In genomic region chr5:150106358-150106757, GRCm38 (mm10) we compare ENCODE assay signal across 32 mouse cellular contexts.
"Had no signal": no experiment of that assay in that cellular context is flagged by ENCODE, and none has a peak within 500 bp of the region (broad histone marks: within the 10 kb centered on the region; RNA-seq: fewer than 3 reads in every experiment).

No protein-coding gene starts in this region.

- H3K9ac ChIP-seq: limb, embryonic 12.5 days; limb, embryonic 13.5 days; limb, embryonic 15.5 days; liver, embryonic 12.5 days; liver, embryonic 13.5 days; liver, embryonic 14.5 days; liver, embryonic 15.5 days; liver, postnatal 0 days; lung, embryonic 14.5 days; lung, embryonic 15.5 days; midbrain, embryonic 12.5 days; midbrain, embryonic 13.5 days; midbrain, embryonic 15.5 days had no signal

- H3K27ac ChIP-seq: left cerebral cortex, adult 2 months; limb, embryonic 10.5 days; limb, embryonic 12.5 days; limb, embryonic 13.5 days; limb, embryonic 15.5 days; liver, embryonic 12.5 days; liver, embryonic 13.5 days; liver, embryonic 14.5 days; liver, embryonic 15.5 days; lung, embryonic 15.5 days; macrophage; midbrain, embryonic 10.5 days; midbrain, embryonic 12.5 days; midbrain, embryonic 13.5 days; midbrain, embryonic 15.5 days had no signal

- H3K36me3 ChIP-seq: limb, embryonic 10.5 days; limb, embryonic 12.5 days; limb, embryonic 13.5 days; limb, embryonic 15.5 days; liver, embryonic 12.5 days; liver, embryonic 13.5 days; liver, embryonic 15.5 days; lung, embryonic 15.5 days; midbrain, embryonic 10.5 days; midbrain, embryonic 12.5 days; midbrain, embryonic 13.5 days; midbrain, embryonic 15.5 days had no signal

- H3K4me2 ChIP-seq: limb, embryonic 12.5 days; limb, embryonic 13.5 days; limb, embryonic 15.5 days; liver, embryonic 11.5 days; liver, embryonic 12.5 days; liver, embryonic 13.5 days; liver, embryonic 15.5 days; lung, embryonic 14.5 days; lung, embryonic 15.5 days; midbrain, embryonic 11.5 days; midbrain, embryonic 12.5 days; midbrain, embryonic 13.5 days; midbrain, embryonic 15.5 days had no signal

- H3K27me3 ChIP-seq: limb, embryonic 12.5 days; limb, embryonic 13.5 days; limb, embryonic 15.5 days; liver, embryonic 12.5 days; liver, embryonic 13.5 days; liver, embryonic 15.5 days; lung, embryonic 15.5 days; midbrain, embryonic 12.5 days; midbrain, embryonic 13.5 days; midbrain, embryonic 15.5 days had no signal

- H3K4me1 ChIP-seq: limb, embryonic 10.5 days; limb, embryonic 12.5 days; limb, embryonic 13.5 days; limb, embryonic 15.5 days; liver, embryonic 12.5 days; liver, embryonic 13.5 days; liver, embryonic 15.5 days; lung, embryonic 15.5 days; megakaryocyte, embryonic 14.5 days; midbrain, embryonic 10.5 days; midbrain, embryonic 12.5 days; midbrain, embryonic 13.5 days; midbrain, embryonic 15.5 days had no signal

- H3K9me3 ChIP-seq: limb, embryonic 10.5 days; limb, embryonic 12.5 days; limb, embryonic 13.5 days; limb, embryonic 15.5 days; liver, embryonic 12.5 days; liver, embryonic 13.5 days; liver, embryonic 15.5 days; lung, embryonic 15.5 days; midbrain, embryonic 10.5 days; midbrain, embryonic 12.5 days; midbrain, embryonic 13.5 days; midbrain, embryonic 15.5 days had no signal

- H3K4me3 ChIP-seq: left cerebral cortex, adult 2 months; limb, embryonic 10.5 days; limb, embryonic 12.5 days; limb, embryonic 13.5 days; limb, embryonic 15.5 days; liver, embryonic 12.5 days; liver, embryonic 13.5 days; liver, embryonic 15.5 days; lung, embryonic 15.5 days; megakaryocyte, embryonic 14.5 days; midbrain, embryonic 10.5 days; midbrain, embryonic 12.5 days; midbrain, embryonic 13.5 days; midbrain, embryonic 15.5 days; myocyte had no signal

- ATAC-seq: liver, embryonic 12.5 days; liver, postnatal 0 days; lung, postnatal 0 days; midbrain, embryonic 13.5 days; midbrain, embryonic 15.5 days; midbrain, embryonic 16.5 days had no signal

- DNase-seq: left cerebral cortex, postnatal 4 days; liver; liver, embryonic 13.5 days; liver, postnatal 0 days; lung, adult 18-20 months; lung, adult 2 months; lung, embryonic 14.5 days; lung, postnatal 10 days; lung, postnatal 14 days; lung, postnatal 36 days; lung, postnatal 4 days; midbrain, embryonic 14.5 days had no signal
